Mouse (Mus musculus) thymus, postnatal 0 days (tissue): ENCODE measurements around the gene Upk3a. TPM values are rescaled to one million over a fixed set of nuclear protein-coding genes. Genes with fewer than 3 reads are reported as not detected.
"Not testable (repeated sequence)": the region's sequence is repeated elsewhere in the genome, so short reads cannot be mapped to it uniquely, and the experiment has no call there.

ENCODE experiments used
- DNase-seq: peaks from one replicate; pipeline ENCODE4 v3.0.0-alpha.2; 2015; ENCODE audit warnings: low spot score
- polyA plus RNA-seq: library from polyadenylated mRNA; unstranded; fragments of >200 nt; fragmentation: Nextera tagmentation; extraction: Ambion mirVana; gene quantifications from 2 replicates; pipeline ENCODE4 v1.2.1, GENCODE M21; 2015

The Upk3a gene
- polyA plus RNA-seq, 1 experiment from 2014 or later: 3.6 TPM

GRCm38 (mm10) chr15:84999911-85000310 lies 17.0 kb upstream of the Upk3a start:
- DNase-seq: no peak

- peak; percentile 77 for DNase-seq
These were observed 15.7 kb upstream of the Upk3a start for GRCm38 (mm10) chr15:85000984-85001982.

GRCm38 (mm10) chr15:85009666-85010065 lies 7.3 kb upstream of the Upk3a start:
- DNase-seq: no peak

- no peak for DNase-seq
These were observed 4.9 kb upstream of the Upk3a start for GRCm38 (mm10) chr15:85011895-85012661.

- no peak for DNase-seq
These were observed 4.3 kb upstream of the Upk3a start for GRCm38 (mm10) chr15:85012662-85013054.

GRCm38 (mm10) chr15:85015771-85016170 lies 1.2 kb upstream of the Upk3a start:
- no peak for DNase-seq

- no peak for DNase-seq
These were observed 5.3 kb downstream of the Upk3a start for GRCm38 (mm10) chr15:85022211-85022610.

GRCm38 (mm10) chr15:85026197-85026596 lies 9.3 kb downstream of the Upk3a start:
- DNase-seq: no peak

GRCm38 (mm10) chr15:85027740-85028139 lies 10.8 kb downstream of the Upk3a start:
- DNase-seq: no peak

- not testable (repeated sequence) for DNase-seq
These were observed 11.7 kb downstream of the Upk3a start, which contains the start of gene Fam118a for GRCm38 (mm10) chr15:85028648-85029047. Fam118a (plus strand) TSS chr15:85028948.

GRCm38 (mm10) chr15:85030643-85031042 lies 13.7 kb downstream of the Upk3a start:
- DNase-seq: not testable (repeated sequence)

GRCm38 (mm10) chr15:85031866-85032265 lies 14.9 kb downstream of the Upk3a start:
- DNase-seq: no peak

GRCm38 (mm10) chr15:85033916-85034315 lies 17.0 kb downstream of the Upk3a start:
- not testable (repeated sequence) for DNase-seq

- DNase-seq: peak; percentile 98
These were observed 19.8 kb downstream of the Upk3a start for GRCm38 (mm10) chr15:85036566-85037342.

- no peak for DNase-seq
These were observed 20.4 kb downstream of the Upk3a start for GRCm38 (mm10) chr15:85037343-85037690.

- DNase-seq: no peak
These were observed 24.7 kb downstream of the Upk3a start for GRCm38 (mm10) chr15:85041546-85042225.

GRCm38 (mm10) chr15:85042361-85042954 lies 25.5 kb downstream of the Upk3a start:
- DNase-seq: peak; percentile 78

- DNase-seq: no peak
These were observed 26.2 kb downstream of the Upk3a start for GRCm38 (mm10) chr15:85043116-85043515.

- DNase-seq: no peak
These were observed 26.8 kb downstream of the Upk3a start for GRCm38 (mm10) chr15:85043761-85044160.

GRCm38 (mm10) chr15:85046230-85046950 lies 29.4 kb downstream of the Upk3a start:
- DNase-seq: no peak
